Mouse (Mus musculus): ENCODE measurements around the gene Egln1.

Egln1 gene

GRCm38 (mm10) chr8:124923971-124924652 lies 25.0 kb downstream of the Egln1 start:
- POLR2A ChIA-PET, result interaction anchor here in 2 of 4 experiments (0.6 to 1.4 kb wide), 3 partner anchors 11 to 259 kb away, joined by 3 read pairs; no protein-coding TSS in a partner anchor
- CTCF ChIA-PET, result interaction anchor here in 1 of 4 experiments (0.6 to 1.5 kb wide), 2 partner anchors 45 to 55 kb away, joined by 3 read pairs; no protein-coding TSS in a partner anchor

DNA sequence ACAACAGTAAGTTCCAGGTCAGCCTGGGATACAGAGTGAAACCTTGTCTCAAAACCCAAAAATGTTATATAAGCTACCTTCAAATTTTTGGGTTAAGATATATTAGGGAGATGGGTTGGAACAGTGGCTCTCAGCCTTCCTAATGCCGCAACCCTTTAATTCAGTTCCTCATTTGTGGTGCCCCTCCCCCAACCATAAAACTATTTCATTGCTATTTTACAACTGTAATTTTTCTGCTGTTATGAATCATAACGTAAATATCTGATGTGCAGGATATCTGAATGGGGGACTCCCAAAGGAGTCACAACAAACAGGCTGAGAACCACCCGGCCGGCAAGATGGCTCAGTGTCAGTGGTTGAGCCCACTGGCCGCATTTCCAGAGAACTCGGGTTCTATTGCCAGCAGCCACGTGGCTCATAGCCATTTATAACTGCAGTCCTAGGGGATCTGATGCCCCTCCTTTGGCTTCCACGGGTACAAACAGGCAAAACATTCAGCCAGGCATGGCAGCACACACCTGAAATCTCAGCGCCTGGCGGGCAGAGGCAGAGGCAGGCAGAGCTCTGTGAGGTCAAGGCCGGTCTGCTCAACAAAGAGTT lies 26.5 kb downstream of the Egln1 start:
- CTCF ChIA-PET, result interaction anchor here in 1 of 4 experiments (1.6 kb wide), 1 partner anchor 58 kb away, joined by 3 read pairs; no protein-coding TSS in a partner anchor
- POLR2A ChIA-PET, result interaction anchor here in 1 of 4 experiments (1.2 to 1.4 kb wide), 3 partner anchors 11 to 18 kb away, joined by 3 to 5 read pairs (median 3); no protein-coding TSS in a partner anchor

GRCm38 (mm10) chr8:124921369-124922279 lies 27.5 kb downstream of the Egln1 start:
- CTCF ChIA-PET, result interaction anchor here in 2 of 4 experiments (0.6 to 1.6 kb wide), 2 partner anchors 11 to 59 kb away, joined by 3 read pairs; no protein-coding TSS in a partner anchor
- POLR2A ChIA-PET, result interaction anchor here in 1 of 4 experiments (1.1 to 1.4 kb wide), 3 partner anchors 10 to 50 kb away, joined by 3 to 5 read pairs (median 3); no protein-coding TSS in a partner anchor

- CTCF ChIA-PET, result interaction anchor here in 1 of 4 experiments (1.4 kb wide), 1 partner anchor 13 kb away, joined by 5 read pairs; no protein-coding TSS in a partner anchor
Measured at GRCm38 (mm10) chr8:124917741-124918484, 31.2 kb downstream of the Egln1 start.

DNA sequence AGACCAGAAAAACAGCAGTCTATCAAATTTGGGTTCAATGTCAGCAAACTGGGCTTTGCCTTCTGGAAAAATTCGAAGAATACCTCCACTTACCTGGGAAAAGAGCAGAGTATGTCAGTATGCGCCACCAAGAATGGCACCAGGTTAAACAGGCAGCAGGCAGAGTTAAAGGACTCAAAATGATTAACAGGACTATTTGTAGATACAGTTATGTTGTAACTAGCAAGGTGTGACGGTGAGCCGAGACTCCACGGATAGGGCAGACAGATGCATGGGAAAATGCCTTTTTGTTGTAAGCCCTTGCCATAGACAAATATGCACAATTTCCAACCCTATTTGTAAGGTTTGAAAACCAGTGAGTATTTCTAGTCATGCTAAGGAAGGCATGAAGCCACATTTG lies 35.1 kb downstream of the Egln1 start:
- ChIA-PET CTCF (interaction anchor here in 1 of 4 experiments (0.8 kb wide), 1 partner anchor 175 kb away, joined by 5 read pairs; no protein-coding TSS in a partner anchor), POLR2A (interaction anchor here in 1 of 4 experiments (0.6 kb wide), 1 partner anchor 30 kb away, joined by 5 read pairs; no protein-coding TSS in a partner anchor)

More at GRCm38 (mm10) chr8:124917741-124918484, 31.2 kb downstream of the Egln1 start:
- POLR2A ChIA-PET, result interaction anchor here in 2 of 4 experiments (0.5 to 1.0 kb wide), 2 partner anchors 9 to 13 kb away, joined by 3 to 4 read pairs; no protein-coding TSS in a partner anchor

DNA sequence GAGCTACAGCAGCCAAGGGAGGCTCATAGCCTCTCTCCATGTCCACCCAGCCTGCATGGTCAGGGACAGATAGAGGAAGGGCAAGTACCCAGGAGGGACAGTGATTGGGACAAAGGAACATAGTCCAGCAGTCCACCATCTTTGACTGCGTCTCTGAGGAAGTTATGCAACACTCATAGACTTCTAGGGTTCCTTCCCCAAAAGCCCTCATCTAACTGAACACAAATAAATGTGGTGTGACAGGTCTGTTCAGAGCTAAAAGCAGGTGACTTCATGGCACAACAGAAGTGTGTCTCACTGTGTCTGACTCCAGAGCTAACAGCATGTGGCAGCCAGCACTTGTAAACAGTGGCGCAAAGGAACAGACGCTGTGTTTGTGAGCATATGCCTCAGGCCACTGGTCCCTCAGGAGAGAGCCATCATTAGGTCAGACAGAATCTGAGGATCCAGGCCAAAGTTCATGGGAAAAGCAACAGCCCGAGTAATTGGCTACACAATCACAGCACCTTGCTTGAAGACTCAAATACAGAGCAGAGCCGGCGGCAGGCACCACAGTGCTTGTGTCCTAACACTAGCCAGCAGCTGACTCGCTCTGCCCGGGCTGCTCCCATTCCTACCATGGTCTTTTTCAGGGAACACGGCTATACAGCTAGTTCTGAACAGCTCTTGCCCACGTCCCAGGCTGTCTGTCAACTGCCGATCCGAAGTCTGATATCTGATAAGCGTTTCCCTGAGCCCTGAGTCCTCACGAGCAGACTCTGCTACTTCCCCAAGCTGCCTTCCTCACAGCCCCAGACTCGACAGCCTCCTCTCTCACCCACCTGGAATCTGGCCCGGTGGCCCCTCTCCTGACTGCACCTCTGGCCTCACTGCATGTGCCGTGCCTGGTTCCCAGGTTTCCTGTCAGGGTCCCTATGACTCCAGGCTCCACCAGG lies 36.9 kb downstream of the Egln1 start:
- ChIA-PET CTCF (interaction anchor here (0.5 to 1.5 kb wide), 10 partner anchors 19 to 462 kb away, joined by 3 to 12 read pairs (median 3); no protein-coding TSS in a partner anchor), POLR2A (interaction anchor here in 2 of 4 experiments (1.0 to 2.3 kb wide), 6 partner anchors 10 to 38 kb away, joined by 3 to 9 read pairs (median 5); no protein-coding TSS in a partner anchor)

DNA sequence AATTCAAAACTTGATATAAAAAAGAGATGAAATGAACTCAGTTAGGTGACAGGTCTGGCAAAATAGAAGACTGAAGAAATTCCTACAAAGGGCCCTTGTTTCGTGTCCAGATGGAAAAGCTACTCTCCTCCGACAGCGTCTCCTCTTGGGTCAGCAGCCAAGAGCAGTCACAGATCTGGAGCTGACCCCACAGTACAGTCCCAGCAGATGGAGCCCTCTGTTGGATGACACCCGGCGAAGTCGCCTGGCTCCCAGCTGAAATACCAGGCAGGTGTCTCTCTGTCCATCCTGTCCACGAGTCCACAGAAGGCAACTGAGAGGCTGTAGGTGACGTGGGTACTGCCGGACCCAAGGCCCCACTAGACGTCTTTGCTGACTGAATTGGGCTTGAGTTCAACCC lies 38.8 kb downstream of the Egln1 start:
- ChIA-PET POLR2A (interaction anchor here in 3 of 4 experiments (0.6 to 1.5 kb wide), 3 partner anchors 48 to 50 kb away, joined by 3 read pairs; no protein-coding TSS in a partner anchor), CTCF (interaction anchor here in 3 of 4 experiments (0.6 to 1.1 kb wide), 3 partner anchors 23 to 206 kb away, joined by 3 read pairs; no protein-coding TSS in a partner anchor)

- POLR2A ChIA-PET, result interaction anchor here in 2 of 4 experiments (0.6 to 1.5 kb wide), 2 partner anchors 49 to 50 kb away, joined by 3 read pairs; no protein-coding TSS in a partner anchor
- CTCF ChIA-PET, result interaction anchor here in 1 of 4 experiments (0.6 kb wide), 1 partner anchor 23 kb away, joined by 3 read pairs; no protein-coding TSS in a partner anchor
Measured at GRCm38 (mm10) chr8:124909936-124910335, 39.2 kb downstream of the Egln1 start.

DNA sequence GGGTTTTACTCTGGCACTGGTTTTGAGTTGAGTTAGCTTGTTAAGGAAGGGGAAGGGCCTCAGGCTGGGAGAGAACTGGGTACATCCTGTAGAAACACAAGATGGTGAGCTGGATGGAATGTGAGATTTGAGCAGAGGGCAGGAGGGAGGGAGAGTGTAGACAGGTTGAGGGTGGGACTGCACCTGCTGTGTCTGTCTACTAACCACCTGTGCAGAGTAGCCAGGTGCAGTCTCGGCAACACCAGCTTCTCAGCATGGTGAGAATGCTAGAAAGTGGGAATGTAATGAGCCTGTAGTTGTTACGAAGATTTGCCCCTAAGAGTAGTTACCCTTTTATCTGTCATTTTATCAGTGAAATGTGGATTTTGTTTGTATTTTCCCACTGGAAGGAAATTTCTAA lies 43.6 kb downstream of the Egln1 start:
- POLR2A ChIA-PET, result interaction anchor here in 2 of 4 experiments (0.8 to 1.5 kb wide), 6 partner anchors 9 to 26 kb away, joined by 3 to 4 read pairs (median 3); no protein-coding TSS in a partner anchor
- CTCF ChIA-PET, result interaction anchor here in 2 of 4 experiments (0.6 kb wide), 2 partner anchors 87 to 890 kb away, joined by 3 read pairs; no protein-coding TSS in a partner anchor

- ChIA-PET POLR2A (interaction anchor here in 2 of 4 experiments (0.6 to 1.4 kb wide), 4 partner anchors 8 to 452 kb away, joined by 3 to 5 read pairs (median 4); no protein-coding TSS in a partner anchor), CTCF (interaction anchor here in 1 of 4 experiments (0.7 kb wide), 1 partner anchor 52 kb away, joined by 6 read pairs; no protein-coding TSS in a partner anchor)
Measured at GRCm38 (mm10) chr8:124903198-124903597, 45.9 kb downstream of the Egln1 start.

DNA sequence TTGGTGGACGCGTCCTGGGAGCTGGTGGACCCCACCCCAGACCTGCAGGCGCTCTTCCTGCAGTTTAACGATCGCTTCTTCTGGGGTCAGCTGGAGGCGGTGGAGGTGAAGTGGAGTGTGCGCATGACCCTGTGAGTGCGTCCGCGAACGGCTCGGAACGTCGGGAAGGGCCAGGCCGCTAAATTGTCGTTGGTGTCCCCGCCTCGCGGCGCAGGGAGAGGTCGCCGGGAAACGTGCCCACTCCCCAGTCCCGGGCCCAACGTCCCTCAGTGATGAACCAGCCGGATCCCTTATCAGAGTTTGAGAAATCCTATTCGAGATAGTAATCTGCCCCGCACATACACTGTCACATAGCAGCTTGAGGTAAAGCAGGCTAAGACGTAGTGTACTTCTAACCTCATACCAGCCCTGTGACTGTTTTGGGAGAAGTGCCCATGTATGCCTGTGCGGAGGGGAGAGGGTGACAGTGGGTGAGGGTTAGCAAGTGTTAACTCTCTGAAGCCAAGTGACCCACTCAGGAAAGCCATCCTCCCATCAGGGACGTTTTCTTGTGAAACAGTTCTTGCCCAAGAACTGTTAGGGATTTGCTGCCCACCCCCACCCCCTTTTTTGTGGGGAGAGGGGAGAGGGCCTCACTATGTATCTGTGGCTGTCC lies 50.7 kb downstream of the Egln1 start:
- ChIA-PET CTCF (no interaction called here), POLR2A (interaction anchor here in 2 of 4 experiments (0.8 to 1.1 kb wide), 3 partner anchors 13 to 61 kb away, joined by 3 read pairs; no protein-coding TSS in a partner anchor)

GRCm38 (mm10) chr8:124897386-124898250 lies 51.5 kb downstream of the Egln1 start, which contains the start of the genes Exoc8 and Sprtn:
Exoc8 (minus strand) TSS chr8:124897705.
Sprtn (plus strand) TSS chr8:124897886.
- POLR2A ChIA-PET, result interaction anchor here in 2 of 4 experiments (0.8 to 2.4 kb wide), 6 partner anchors 8 to 60 kb away, joined by 3 to 10 read pairs (median 4); partner anchors contain the start of gene Gnpat (in 1 of the 2)
- CTCF ChIA-PET, result interaction anchor here in 2 of 4 experiments (0.6 to 1.4 kb wide), 2 partner anchors 16 to 58 kb away, joined by 3 read pairs; no protein-coding TSS in a partner anchor

DNA sequence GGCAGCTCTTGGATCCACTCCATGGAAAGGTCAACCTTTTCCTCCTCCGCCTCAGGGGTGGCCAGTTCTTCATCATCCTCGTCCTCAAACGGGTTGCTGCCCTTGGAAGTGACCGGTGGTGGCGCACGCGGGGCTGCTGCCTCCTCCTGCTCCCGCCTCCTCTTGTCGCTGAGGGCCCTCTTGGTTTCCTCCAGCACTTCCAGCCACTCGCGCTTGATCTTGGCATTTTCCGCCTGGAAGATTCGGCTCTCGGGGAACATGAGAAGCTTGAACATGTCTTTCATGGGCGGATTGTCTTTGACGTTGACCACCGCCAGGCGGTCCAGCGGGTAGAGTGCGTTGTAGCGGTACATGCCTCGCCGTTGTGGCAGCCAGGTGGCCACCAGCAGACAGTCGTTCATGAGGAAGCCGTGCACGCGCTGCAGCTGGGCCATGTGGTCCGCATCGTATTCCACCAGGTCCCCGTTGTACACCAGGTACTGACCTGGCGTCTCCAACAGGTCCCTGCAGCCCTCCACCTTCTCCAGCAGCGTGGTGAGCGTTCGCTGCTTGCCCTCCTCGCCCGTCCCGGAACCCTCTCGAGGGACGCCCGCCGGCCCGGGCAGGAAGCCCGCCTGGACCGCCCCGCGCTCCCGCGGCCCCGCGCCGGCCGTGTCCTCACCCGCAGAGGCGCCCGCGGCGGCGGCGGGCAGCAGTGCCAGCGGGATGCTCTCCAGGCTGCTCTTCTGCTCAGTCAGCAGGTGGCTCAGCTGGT lies 52.3 kb downstream of the Egln1 start:
- CTCF ChIA-PET, result interaction anchor here (0.6 to 1.6 kb wide), 5 partner anchors 11 to 138 kb away, joined by 3 to 5 read pairs (median 3); no protein-coding TSS in a partner anchor
- POLR2A ChIA-PET, result interaction anchor here in 2 of 4 experiments (0.9 to 2.4 kb wide), 13 partner anchors 8 to 138 kb away, joined by 3 to 10 read pairs (median 4); partner anchors contain the start of gene Gnpat (in 1 of the 2)

Measured in embryonic stem cell, embryonic (primary cell).